Mouse (Mus musculus): Measurements from ENCODE around the gene Prss27.
"Not testable (repeated sequence)": the region's sequence is repeated elsewhere in the genome, so short reads cannot be mapped to it uniquely, and the experiment has no call there.

Prss27 gene

GRCm38 (mm10) chr17:24035087-24035486 lies 2.9 kb upstream of the Prss27 start:
- no peak for DNase-seq (ENCODE audit: low spot score in 2 of 2)

- no peak for DNase-seq (ENCODE audit: low spot score in 2 of 2)
These were observed 990 bp upstream of the Prss27 start for GRCm38 (mm10) chr17:24036954-24037353.

- no peak for DNase-seq (ENCODE audit: low spot score in 2 of 2)
These were observed 584 bp upstream of the Prss27 start for GRCm38 (mm10) chr17:24037360-24037759.

- DNase-seq (ENCODE audit: low spot score in 2 of 2) = no peak
These were observed 6.5 kb downstream of the Prss27 start for GRCm38 (mm10) chr17:24044482-24044881.

- DNase-seq (ENCODE audit: low spot score in 2 of 2) = no peak
These were observed 7.7 kb downstream of the Prss27 start for GRCm38 (mm10) chr17:24045608-24046007.

GRCm38 (mm10) chr17:24046026-24046425 lies 8.1 kb downstream of the Prss27 start:
- DNase-seq (ENCODE audit: low spot score in 2 of 2) = no peak

GRCm38 (mm10) chr17:24048053-24048452 lies 10.1 kb downstream of the Prss27 start:
- no peak for DNase-seq (ENCODE audit: low spot score in 2 of 2)

- DNase-seq (ENCODE audit: low spot score in 2 of 2) = no peak
These were observed 11.1 kb downstream of the Prss27 start for GRCm38 (mm10) chr17:24049008-24049407.

- DNase-seq (ENCODE audit: low spot score in 2 of 2) = no peak
These were observed 19.0 kb downstream of the Prss27 start for GRCm38 (mm10) chr17:24056636-24057625.

GRCm38 (mm10) chr17:24057730-24058245 lies 19.8 kb downstream of the Prss27 start:
- no peak for DNase-seq (ENCODE audit: low spot score in 2 of 2)

- no peak for DNase-seq (ENCODE audit: low spot score in 2 of 2)
These were observed 24.7 kb downstream of the Prss27 start for GRCm38 (mm10) chr17:24062459-24063155.

GRCm38 (mm10) chr17:24068271-24068670 lies 30.3 kb downstream of the Prss27 start:
- DNase-seq (ENCODE audit: low spot score in 2 of 2) = no peak

- DNase-seq (ENCODE audit: low spot score in 2 of 2) = no peak
These were observed 31.6 kb downstream of the Prss27 start for GRCm38 (mm10) chr17:24069531-24069930.

GRCm38 (mm10) chr17:24072919-24073696 lies 35.2 kb downstream of the Prss27 start, which contains the start of gene Kctd5:
Gene Kctd5 (minus strand): TSS chr17:24073485.
- DNase-seq (ENCODE audit: low spot score in 2 of 2) = peak; percentile 79 to 83

GRCm38 (mm10) chr17:24077101-24077500 lies 39.2 kb downstream of the Prss27 start:
- no peak for DNase-seq (ENCODE audit: low spot score in 2 of 2)

GRCm38 (mm10) chr17:24084593-24084992 lies 46.6 kb downstream of the Prss27 start:
- no peak for DNase-seq (ENCODE audit: low spot score in 2 of 2)

- not testable (repeated sequence) for DNase-seq (ENCODE audit: low spot score in 2 of 2)
These were observed 48.5 kb downstream of the Prss27 start for GRCm38 (mm10) chr17:24086399-24086798.

- DNase-seq (ENCODE audit: low spot score in 2 of 2) = no peak
These were observed 52.6 kb downstream of the Prss27 start for GRCm38 (mm10) chr17:24090575-24090974.

Measured in thymus, postnatal 10 days (tissue).